Mouse (Mus musculus): ENCODE measurements around the gene Spen.
A peak's percentile ranks its signal among the peaks of the same experiment; 100 is the strongest.

The Spen gene

DNA sequence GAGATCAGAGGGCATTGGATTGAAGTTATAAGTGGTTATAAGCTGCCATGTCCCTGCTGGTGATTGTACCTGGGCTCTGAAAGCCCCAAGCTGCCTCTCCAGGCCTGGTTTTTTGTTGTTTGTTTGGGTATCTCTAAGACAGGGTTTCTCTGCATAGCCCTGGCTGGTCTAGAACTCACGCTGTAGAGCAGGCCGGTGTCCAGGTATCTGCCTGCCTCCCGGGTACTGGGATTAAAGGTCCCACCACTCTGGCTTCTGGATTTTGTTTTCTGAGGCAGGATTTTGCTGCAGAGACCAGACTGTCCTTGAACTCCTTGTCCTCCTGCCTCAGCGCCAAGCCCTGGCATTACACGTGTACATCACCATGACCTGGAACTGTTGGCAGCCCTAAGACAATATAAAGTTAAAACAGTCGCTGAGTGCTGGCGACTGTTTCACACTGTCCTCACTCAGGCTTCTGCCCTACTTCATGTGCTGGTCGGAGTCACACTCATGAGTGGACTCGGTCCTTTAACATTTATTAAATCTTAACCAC is 86.4 kb downstream of the Spen start:
- DNase-seq (ENCODE audit: low read depth, low spot score) = no peak

DNA sequence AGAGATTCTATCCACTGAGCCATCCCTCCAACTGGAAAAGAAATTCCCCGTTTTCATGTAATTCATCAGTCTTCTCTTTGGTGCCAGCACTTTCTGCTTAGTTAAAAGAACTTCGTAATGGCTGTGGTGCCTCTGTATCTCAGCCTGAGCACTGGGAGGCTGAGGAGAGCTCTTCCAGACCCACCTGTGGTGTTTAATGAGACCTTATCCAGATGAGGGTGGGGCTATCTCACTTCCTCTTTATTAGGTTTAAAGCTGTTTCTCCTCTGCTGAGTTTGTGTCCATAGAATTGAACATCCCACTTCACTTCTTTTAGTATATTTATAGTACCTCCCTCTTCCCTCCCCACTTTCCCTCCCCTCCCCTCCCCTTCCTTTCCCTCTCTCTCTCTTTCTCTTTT is 87.1 kb downstream of the Spen start:
- DNase-seq (ENCODE audit: low read depth, low spot score) = no peak

DNA sequence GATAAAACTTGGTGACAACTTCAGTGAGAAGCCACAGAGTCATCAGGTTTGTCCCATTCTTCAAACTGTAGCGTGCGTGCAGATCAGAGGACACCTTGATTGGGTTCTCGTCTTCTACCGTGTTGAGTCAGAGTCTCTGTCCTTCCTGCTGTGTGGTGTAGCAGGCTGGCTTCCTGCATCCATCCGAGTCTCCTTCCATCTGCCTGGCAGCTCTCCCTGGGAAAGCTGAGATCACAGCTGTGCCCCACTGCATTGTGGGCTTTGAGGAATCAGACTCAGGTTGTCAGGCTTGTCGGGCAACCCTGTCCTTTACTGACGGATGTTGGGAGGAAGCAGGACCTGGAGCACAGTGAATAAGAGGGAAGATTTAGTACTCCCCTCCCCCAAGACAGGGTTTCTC is 92.2 kb downstream of the Spen start:
- no peak for DNase-seq (ENCODE audit: low read depth, low spot score)

DNA sequence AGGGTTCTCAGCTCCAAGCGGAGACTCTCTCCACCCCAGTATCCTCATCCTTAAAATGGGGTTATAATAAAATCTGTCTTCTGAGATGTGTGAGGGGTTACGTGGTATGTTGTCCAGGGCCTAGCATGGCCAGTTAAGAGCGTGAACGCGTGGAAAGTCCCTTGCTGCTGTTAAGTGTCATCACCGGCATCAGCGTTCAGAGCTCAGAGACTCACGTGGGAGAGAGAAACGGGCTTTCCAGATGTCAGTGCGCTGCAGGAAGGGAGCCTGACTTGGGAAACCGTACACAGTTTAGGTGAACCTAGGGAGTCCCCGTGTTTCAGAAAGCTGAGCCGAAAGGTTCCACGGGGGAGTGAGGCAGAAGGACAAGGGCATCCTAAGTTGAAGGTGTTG is 93.1 kb downstream of the Spen start:
- no peak for DNase-seq (ENCODE audit: low read depth, low spot score)

DNA sequence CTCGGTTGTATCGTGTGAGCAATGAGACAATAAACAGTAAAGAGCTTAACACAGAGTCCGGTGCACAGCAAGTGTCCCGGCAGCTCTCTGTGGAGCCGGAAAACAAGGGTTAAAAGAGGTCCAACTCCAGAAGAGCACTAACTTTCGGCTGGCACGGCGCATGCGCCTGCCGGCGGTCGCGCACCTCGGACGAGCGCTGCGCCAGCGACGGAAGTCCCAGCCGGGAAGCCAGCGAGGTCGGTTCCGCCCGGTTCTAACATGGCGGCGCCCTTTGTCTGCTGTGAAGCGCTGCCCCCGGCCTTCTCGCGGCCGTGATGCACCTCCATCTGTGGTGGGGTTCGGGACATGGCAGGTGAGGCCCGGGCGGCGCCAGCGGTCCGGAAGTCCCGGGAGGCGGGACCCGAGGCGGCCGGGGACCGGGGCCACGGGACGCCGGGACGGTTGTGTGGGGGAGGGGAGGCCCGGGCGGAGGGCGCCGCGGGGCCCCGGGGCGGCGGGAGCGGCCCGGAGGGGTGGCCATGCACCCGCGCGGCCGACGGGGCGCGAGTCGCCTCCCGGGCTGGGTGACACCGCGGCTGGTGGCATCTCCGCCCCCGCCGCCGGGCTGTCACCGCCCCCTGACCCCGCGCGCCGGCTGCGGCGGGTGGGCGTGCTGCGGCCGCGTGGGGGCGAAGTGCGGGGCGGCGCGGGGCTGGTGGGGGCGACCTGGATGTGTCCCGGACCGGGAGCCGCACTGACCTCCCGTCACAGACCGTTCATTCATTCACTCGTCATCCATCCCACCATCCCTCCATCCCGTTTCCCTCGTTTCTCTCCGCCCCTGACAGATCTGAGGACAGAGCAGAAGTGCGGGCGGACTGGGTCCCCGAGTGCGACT is 93.7 kb downstream of the Spen start, which contains the start of gene Zbtb17:
TSS of gene Zbtb17 (plus strand) at position 204 of the 877 bp plus-strand sequence.
- DNase-seq (ENCODE audit: low read depth, low spot score) = peak; percentile 88

DNA sequence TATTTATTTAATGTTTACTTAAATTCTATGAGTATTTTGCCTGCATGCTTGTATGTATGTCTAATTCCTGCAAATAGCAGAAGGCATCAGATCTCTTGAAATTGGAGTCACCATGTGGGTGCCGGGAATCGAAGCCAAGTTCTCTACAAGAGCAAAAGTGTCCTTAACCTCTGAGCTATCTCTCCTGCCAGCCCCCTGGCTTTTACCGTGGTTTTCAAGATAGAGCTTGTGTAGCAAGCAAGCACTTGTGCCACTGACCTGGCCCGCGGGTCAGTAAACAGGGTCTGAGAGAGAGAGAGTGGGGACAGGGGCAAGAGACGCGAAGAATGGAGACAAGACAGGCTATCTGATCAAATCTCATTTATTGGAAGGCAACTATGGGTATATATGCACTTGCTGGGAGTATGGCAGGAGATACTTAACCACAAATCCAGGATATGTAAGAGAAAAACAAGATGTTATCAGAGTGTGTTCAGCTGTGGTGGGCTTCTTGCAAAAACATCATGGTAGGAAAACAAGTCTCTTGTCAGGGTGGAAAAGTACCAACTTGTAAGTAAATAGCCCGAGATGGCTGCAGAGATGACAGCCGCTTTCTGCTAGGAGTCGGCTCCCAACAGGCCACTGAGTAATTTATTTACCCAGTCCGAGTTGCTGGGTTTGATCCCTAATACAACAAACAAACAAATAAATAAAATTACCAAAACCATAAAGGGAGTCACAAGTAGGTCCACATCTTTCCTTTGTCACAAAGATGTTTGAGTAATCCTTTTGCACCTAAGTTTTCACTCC is 94.6 kb downstream of the Spen start:
- DNase-seq (ENCODE audit: low read depth, low spot score) = no peak

DNA sequence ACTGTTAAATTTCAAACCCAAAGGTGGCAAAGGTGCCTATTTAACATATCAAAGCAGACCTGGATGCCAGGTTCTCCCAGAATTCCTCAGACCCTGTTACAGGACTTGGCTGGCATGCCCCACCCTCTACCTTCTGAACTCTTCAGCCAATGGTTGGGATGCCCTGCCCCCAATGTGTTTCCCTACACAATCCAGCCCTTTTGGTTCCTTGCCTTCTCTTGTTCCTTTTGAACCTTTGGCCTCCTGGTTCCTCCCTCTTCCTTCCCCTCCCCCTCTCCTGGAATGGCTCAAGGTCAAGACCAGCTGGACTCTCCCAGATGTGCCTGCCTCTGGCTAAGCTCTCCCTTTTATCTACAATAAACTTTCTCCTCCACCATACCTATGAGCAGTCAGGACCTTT is 97.5 kb downstream of the Spen start:
- peak; percentile 97 for DNase-seq (ENCODE audit: low read depth, low spot score)

DNA sequence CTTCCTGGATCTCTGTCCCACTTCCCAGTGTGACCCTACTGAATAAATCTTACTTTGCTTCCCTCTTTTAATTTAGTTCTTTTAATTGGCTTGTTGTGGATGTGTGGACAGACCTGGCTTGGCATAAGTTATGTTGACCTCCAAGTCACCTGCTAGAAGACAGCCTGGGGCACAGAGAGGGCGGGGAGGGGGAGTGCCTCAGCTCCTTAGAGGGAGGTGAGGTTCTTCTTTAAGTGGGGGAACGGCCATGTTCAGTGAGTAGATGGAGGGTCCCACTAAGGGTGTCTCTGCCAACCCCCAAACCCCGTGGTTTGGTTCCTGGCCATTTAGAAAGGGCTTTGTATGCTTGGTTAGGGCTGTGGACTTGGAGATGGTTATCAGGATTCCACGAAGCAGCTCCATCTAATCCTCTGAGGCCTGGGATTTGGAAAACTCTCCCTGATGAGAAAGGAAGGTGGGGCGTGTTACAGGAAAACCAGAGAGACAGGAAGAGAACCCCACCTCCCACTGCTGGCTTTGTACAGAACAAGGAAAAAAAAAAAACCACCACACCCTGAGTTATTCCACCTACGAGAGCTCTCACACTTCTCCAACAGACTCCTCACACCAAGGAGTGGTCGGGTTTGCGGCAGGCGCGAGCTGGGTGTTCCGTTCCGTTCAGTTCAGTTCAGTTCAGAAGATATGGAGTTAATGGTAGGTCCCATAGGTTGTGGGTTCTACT is 99.2 kb downstream of the Spen start:
- DNase-seq (ENCODE audit: low read depth, low spot score) = peak; percentile 84

DNA sequence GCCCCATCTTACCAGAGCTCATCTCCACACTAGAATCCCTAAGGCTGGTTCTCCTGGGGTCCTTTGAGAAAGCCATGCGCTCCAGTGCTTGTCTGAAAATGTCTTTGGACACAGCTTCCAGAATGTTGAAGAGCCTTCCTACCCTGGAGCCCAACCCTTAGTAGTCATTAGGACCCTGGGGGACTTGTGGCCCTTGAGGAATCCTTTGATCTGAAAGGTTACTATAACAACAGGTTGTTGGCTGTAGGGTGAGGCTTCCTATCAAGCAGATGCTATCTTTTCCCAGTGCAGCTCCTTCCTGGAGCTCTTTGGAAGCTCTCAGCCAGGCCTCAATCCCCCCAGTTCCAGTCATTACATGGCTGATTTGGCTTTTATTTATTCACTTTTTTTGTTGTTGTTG is 102.4 kb downstream of the Spen start, which contains the start of gene Srarp:
TSS of gene Srarp (minus strand) at position 132 of the 400 bp plus-strand sequence.
- DNase-seq (ENCODE audit: low read depth, low spot score) = no peak

DNA sequence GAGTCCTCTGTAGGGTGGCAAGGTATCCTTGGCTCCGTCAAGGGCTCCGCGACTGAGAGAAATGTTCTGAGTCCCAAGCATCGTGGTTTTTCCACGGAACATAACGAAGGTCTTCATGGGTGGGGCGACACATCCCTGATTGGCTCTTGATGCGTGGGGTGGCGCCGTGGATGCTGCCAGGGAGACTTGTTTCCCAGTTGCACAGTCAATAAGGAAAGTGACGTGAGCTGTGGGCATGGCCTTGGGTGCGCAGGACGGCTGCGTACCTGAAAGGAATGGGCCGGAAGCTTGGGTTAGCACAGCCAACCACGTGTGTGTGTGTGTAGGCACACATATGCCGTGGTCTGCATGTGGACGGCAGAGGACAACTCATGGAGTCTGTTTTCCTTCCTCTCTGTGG is 105.2 kb downstream of the Spen start:
- DNase-seq (ENCODE audit: low read depth, low spot score) = peak; percentile 82

DNA sequence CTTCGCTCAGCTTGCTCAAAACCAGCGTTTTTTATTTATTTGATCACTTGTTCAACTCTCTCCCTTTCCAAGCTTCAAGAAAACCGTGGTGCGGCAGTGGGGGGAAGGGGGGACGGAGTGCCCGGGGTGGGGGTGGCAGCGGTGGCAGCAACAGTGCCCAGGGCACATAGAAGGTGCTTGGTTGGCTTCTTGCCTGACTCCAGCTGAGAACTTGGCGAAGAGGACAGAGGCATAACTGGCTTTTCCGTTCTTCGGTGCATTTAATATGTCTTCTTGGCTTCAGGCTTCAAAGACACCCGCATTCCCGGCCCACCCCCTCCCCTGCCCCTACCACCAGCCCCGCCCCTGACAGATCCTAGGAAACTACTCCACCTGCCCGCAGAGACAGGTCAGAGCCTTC is 105.7 kb downstream of the Spen start:
- DNase-seq (ENCODE audit: low read depth, low spot score) = no peak

DNA sequence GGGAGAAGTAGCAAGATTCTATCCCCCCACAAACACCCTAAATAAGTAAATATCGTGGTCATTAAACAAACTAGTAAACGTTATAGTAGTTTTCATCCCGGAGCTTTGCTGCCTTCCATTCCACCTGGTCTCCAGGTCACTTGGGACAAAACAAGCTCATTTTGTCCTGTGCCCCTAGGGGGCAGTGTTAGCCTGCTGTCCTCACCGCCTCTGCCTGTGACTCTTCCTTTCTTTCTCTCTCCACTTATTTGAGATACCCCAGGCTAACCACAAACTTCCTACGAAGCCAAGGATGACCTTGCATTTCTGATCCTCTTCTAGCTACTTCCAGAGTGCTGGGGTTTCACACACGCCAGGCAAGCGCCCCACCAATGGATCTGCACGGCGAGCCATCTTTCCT is 107.4 kb downstream of the Spen start:
- no peak for DNase-seq (ENCODE audit: low read depth, low spot score)

DNA sequence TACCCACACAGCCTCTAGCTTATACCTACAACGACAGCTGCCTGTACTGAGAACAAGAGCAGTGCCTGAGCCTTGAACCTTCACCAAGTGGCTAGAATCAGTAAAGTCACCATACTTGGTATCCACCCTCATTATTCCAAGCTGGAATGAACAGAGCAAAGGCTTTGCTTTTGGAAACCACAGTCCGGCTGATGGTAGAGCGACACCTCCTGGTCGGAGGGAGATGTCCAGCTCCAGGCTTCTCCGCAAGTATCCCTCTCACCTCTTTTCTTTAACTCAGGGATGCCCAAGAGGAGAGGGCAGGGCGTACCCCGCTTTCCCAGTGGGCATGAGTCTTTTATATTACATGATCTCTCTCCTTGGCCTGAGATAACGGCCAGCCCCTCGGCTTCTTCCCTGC is 108.5 kb downstream of the Spen start:
- peak; percentile 75 for DNase-seq (ENCODE audit: low read depth, low spot score)

DNA sequence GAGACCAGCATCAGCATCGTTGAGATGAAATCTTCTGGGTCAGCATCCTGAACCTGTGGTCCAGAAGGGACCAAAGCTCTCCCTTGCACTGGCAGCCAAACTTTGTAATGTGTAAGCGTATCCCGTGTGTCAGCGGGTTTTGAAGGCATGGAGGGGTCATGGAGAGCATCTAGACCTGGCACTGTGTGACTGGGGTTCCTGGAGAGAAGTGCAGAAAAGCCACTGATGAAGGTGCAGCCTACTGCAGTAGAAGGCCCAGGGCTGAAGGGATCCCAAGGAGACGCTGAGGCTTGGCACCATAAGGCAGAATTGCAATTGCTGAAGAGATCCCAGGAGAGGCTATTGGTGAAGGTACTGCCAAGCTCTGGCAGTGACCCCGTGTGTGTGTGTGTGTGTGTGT is 109.0 kb downstream of the Spen start:
- no peak for DNase-seq (ENCODE audit: low read depth, low spot score)

DNA sequence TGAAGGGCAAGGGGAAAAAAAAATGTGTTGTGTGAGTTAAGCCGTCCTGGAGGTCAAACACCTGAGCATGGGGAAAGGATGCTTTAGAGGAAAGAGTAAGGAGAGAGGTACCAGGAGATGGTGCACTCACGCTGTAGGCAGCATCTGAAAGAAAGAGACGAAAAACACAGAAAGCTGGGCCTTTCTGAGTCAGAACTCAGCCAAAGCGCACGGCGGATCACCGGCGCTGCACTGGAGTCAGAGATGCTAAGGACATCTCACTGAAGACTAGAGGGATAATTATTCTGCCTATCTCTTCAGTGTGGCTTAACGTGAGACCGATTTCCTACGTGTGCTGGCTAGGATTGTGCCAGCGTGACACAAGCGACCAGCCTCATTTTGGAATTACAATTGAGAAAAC is 110.5 kb downstream of the Spen start:
- DNase-seq (ENCODE audit: low read depth, low spot score) = no peak

DNA sequence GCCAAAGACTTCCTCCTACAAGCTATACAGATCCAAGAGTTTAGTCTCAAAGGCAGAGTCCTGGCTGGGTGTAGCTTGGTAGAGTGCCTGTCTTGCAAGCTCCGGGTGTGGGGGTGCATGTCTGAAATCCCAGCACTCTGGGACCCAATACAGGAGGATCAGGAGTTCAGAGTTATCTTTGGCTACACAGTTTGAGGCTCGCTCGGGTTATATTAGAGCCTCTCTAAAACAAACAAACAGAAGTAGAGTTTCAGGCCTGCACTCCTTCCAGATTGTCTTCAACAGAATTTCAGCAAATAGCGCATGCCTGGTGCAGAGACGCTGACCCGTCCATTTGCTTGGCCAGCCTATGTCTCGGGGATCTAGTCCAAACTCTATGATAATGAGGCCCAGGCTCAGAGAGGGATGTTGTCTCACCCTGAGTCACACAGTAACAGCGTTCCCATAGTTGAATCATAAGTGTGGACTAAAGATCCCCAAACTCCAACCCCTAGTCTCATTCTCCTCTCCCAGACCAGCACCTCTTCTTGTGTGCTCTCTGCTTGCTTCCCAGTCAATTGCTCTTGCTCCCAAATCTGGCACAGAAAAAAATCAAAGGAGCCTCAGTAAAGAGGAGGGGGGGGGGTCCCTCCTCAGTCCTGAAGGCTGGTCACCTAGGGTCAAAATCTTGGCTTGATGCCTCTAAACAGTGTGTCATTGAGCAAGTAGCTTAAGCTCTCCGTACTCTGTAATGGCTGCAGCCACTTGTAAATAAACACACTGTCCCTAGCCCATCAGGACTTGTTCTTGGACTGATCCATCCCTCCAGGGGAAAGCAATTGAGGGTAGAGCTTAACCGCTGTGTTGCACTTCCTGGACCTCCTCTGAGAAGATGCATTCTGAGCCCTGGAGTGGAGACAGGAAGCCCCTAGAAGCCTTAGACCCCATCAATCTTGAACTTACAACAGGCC is 111.3 kb downstream of the Spen start:
- peak; percentile 45 for DNase-seq (ENCODE audit: low read depth, low spot score)

DNA sequence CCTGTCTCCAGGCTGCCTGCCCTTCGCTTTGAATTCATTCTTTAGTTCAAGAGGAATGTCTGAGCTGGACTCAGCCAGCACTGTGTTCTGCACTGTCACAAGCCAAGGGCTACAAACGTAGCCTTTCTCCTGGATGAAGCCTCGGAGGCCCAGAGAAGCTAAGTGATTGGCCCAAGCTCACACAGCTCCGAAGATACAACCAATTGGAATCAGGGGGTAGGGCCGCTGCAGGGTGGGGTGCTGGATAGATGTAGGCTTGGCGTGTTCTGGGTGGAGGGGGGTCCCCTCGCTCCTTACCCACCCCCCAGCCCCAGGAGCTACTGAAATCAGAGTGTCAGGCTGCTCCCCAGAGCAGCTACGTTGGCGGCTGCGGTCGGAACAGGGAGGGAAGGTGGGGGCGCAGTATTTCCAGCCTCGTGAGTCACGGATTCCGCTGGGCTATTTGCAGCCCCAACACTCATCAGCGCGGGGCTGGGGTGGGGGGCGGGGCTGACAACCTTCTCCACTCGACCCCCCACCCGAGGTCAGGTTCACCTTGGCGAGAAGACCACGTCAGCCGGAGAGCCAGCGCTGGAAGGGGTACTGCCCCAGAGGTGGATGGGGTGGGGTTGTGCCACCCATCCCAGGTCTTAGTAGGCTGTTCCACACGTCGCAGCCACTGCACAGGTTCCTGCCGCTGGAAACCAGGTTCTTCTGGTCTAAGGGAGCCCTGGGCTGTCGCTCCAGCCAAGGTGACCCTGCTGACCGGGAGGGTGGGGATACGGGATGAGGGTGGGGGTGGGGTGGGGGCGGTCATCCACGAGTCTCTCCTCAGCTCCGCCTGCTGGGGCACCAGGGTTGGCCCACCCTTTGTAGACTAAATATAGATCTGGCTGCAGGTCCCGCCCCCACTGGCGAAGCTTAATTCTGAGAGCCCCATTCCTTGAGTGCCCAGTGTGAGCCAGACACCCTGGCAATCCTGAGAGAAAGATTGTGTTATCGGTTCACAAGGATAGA is 112.6 kb downstream of the Spen start:
- peak; percentile 88 for DNase-seq (ENCODE audit: low read depth, low spot score)

DNA sequence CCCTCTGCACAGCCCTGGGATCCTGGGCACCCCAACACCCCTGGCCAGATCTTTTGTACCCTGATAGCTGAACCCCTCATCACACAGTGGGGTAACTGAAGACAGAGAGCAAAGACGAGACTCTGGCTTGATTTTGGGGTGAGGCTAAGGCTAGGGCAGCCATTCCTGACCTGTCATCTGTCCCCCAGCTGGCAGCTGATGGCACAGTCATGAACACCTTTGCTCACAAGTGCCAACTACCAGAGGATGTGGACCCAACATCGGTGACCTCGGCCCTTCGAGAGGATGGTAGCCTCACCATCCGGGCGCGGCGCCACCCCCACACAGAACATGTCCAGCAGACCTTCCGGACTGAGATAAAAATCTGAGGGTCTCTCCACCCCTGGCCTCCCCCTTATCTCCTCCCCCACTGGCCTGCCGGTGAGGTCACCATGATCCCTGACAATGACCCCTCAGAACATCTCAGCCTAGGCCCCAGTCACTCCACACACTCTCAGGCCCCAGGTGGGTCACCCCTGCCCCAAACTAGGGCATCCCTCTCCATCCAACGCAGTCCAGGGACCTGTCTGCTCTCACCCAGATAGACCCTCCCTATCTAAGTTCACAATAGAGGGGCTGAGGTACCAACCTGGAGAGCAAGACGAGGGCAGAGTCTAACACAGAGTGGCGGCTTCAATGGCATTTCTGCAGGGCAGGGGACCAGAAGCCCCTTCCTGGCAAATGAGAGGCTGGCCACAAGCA is 114.5 kb downstream of the Spen start:
- DNase-seq (ENCODE audit: low read depth, low spot score) = no peak

DNA sequence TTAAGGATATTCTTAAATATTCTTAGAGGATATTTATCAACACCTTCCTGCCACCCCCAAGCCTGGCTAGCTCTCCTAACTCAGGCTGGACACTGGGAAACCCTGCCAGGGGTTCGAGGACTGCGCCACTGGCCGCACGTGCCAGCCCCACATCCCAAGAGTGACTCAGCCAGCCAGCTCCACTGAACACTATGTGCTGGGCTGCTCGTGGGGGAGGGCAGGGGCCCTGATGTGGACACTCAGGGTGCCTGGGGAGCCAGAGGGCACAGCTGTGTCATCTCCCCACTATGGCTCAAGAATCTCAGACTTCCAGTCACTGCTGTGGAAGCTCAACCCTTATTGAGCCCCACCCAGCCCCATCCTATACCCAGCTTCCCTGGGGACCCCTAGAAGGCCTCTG is 115.1 kb downstream of the Spen start:
- DNase-seq (ENCODE audit: low read depth, low spot score) = no peak

All from R1 (cell line).